Mouse (Mus musculus) hindbrain, postnatal 0 days (tissue): ENCODE measurements around the gene Slfn14. TPM values are rescaled to one million over a fixed set of nuclear protein-coding genes. Genes with fewer than 3 reads are reported as not detected.

Experiments used
- ATAC-seq: fragments of 200-750 bp; cut with Nextera tagmentation; 2 replicates; pipeline ENCODE4 v1.8.0; 2017; ENCODE audit warnings: mild to moderate bottlenecking, moderate TSS enrichment, moderate library complexity
- DNase-seq: peaks from one replicate; pipeline ENCODE4 v3.0.0-alpha.2; 2015; ENCODE audit warnings: low spot score
- H3K27ac ChIP-seq: fragments of 300-500 bp; sonication (generic); 2 replicates; pipeline ENCODE4 v1.5.1; 2014; ENCODE audit warnings: mild to moderate bottlenecking
- H3K27me3 ChIP-seq: fragments of 300-500 bp; sonication (generic); 2 replicates; pipeline ENCODE4 v1.6.1; 2014; ENCODE audit warnings: low read length, mixed read lengths; ENCODE audit not compliant: insufficient read depth
- H3K36me3 ChIP-seq: fragments of 300-500 bp; sonication (generic); 2 replicates; pipeline ENCODE4 v1.6.1; 2014; ENCODE audit warnings: low read length, mixed read lengths; ENCODE audit not compliant: insufficient read depth
- H3K4me1 ChIP-seq: fragments of 300-500 bp; sonication (generic); 2 replicates; pipeline ENCODE4 v1.6.1; 2014; ENCODE audit warnings: antibody characterized with exemption, low read length, mixed read lengths; ENCODE audit not compliant: insufficient read depth
- H3K4me2 ChIP-seq: fragments of 300-500 bp; sonication (generic); 2 replicates; pipeline ENCODE4 v1.6.1; 2014; ENCODE audit warnings: low read depth, mild to moderate bottlenecking, low read length, moderate library complexity, mixed read lengths
- H3K4me3 ChIP-seq: fragments of 300-500 bp; sonication (generic); 2 replicates; pipeline ENCODE4 v1.5.1; 2014; ENCODE audit warnings: low read length
- H3K9ac ChIP-seq: fragments of 300-500 bp; sonication (generic); replicated peaks from 2 replicates; pipeline ENCODE4 v1.6.1; 2014; ENCODE audit warnings: mild to moderate bottlenecking, low read length, moderate library complexity, mixed read lengths
- H3K9me3 ChIP-seq: fragments of 300-500 bp; sonication (generic); 2 replicates; pipeline ENCODE4 v1.6.1; 2016; ENCODE audit warnings: low read length, mixed read lengths
- CTCF ChIP-seq: IDR thresholded peaks from 2 replicates; pipeline ENCODE4 v1.5.1; 2016; ENCODE audit warnings: antibody characterized with exemption, control low read depth, low read depth
- WGBS: fragments of 180-500 bp; shearing (Covaris S2); extraction: QIAGEN DNeasy Blood & Tissue Kit; methylation state at CpG from one replicate; pipeline ENCODE4 v1.1.7; 2014; 5-methylcytosine and 5-hydroxymethylcytosine counted together
- polyA plus RNA-seq: library from polyadenylated mRNA; unstranded; fragments of >200 nt; fragmentation: Nextera tagmentation; extraction: Ambion mirVana; gene quantifications from 2 replicates; pipeline ENCODE4 v1.2.1, GENCODE M21; 2015
- total RNA-seq: library from RNA; depleted of rRNA; stranded (reverse); fragments of >200 nt; gene quantifications from 2 replicates; pipeline ENCODE4 v1.2.3, GENCODE M21; 2014

Slfn14 gene
- total and polyA plus RNA-seq, 2 experiments from 2014 or later = not detected

GRCm38 (mm10) chr11:83304485-83304884, 18.0 kb upstream of the Slfn14 start:
- peak overlapping the region; percentile 92; the same call in 1 of the 2 replicates for H3K9ac ChIP-seq
- peak overlapping the region; percentile 98; the same call in 1 of the 2 replicates for H3K4me3 ChIP-seq
- no peaks in the 10 kb centered on the region for H3K9me3 ChIP-seq
- H3K4me2 ChIP-seq = peak overlapping the region; percentile 77
- DNase-seq = no peak
- 88% methylated on average over 2 of the region's 2 CpGs for WGBS
- H3K4me1 ChIP-seq = peaks cover 15% of the 10 kb centered on the region
- H3K27me3 ChIP-seq = no peaks in the 10 kb centered on the region
- no peak for ATAC-seq
- no peak for TF ChIP-seq CTCF
- peaks cover 5% of the 10 kb centered on the region; the same call in 1 of the 2 replicates for H3K36me3 ChIP-seq
- H3K27ac ChIP-seq = no peak overlapping the region

GRCm38 (mm10) chr11:83303751-83304150, 17.2 kb upstream of the Slfn14 start:
- DNase-seq = no peak
- H3K36me3 ChIP-seq = peaks cover 1% of the 10 kb centered on the region; the same call in 1 of the 2 replicates
- H3K27ac ChIP-seq = peak overlapping the region; percentile 98; the same call in 1 of the 2 replicates
- peak overlapping the region; percentile 77 for H3K4me2 ChIP-seq
- TF ChIP-seq CTCF = no peak
- ATAC-seq = no peak
- WGBS = 63% methylated on average over 5 of the region's 5 CpGs
- H3K9ac ChIP-seq = peak overlapping the region; percentile 92
- H3K4me3 ChIP-seq = peak overlapping the region; percentile 98
- H3K9me3 ChIP-seq = no peaks in the 10 kb centered on the region
- peaks cover 15% of the 10 kb centered on the region for H3K4me1 ChIP-seq
- no peaks in the 10 kb centered on the region for H3K27me3 ChIP-seq

- no peaks in the 10 kb centered on the region for H3K27me3 ChIP-seq
- no peaks in the 10 kb centered on the region for H3K9me3 ChIP-seq
- peaks cover 20% of the 10 kb centered on the region for H3K4me1 ChIP-seq
- peak; percentile 99 for DNase-seq
- H3K36me3 ChIP-seq = no peaks in the 10 kb centered on the region
- ATAC-seq = peak; percentile 85
- no peak for TF ChIP-seq CTCF
- WGBS = under 1% methylated on average over 51 of the region's 51 CpGs
- peak within 1 kb of the TSS; percentile 98 for H3K4me3 ChIP-seq
- H3K27ac ChIP-seq = peak within 1 kb of the TSS; percentile 98
- H3K4me2 ChIP-seq = peak within 1 kb of the TSS; percentile 77
- peak within 1 kb of the TSS; percentile 92 for H3K9ac ChIP-seq
These were observed 16.2 kb upstream of the Slfn14 start, which contains the start of gene Pex12 for GRCm38 (mm10) chr11:83302526-83303251. TSS of gene Pex12 (minus strand) at chr11:83302586.

- peak overlapping the region; percentile 98 for H3K27ac ChIP-seq
These were observed 15.6 kb upstream of the Slfn14 start for GRCm38 (mm10) chr11:83302124-83302523.

GRCm38 (mm10) chr11:83301431-83301831, 14.9 kb upstream of the Slfn14 start:
- no peak for ATAC-seq
- Histone ChIP-seq H3K4me1 (peaks cover 26% of the 10 kb centered on the region), H3K9ac (no peak overlapping the region)

More at GRCm38 (mm10) chr11:83302124-83302523, 15.6 kb upstream of the Slfn14 start:
- DNase-seq = no peak
- Histone ChIP-seq H3K4me1 (peaks cover 26% of the 10 kb centered on the region), H3K9ac (peak overlapping the region; percentile 92), H3K4me3 (peak overlapping the region; percentile 98), H3K27me3 (no peaks in the 10 kb centered on the region), H3K4me2 (peak overlapping the region; percentile 77), H3K9me3 (no peaks in the 10 kb centered on the region), H3K36me3 (no peaks in the 10 kb centered on the region)
- ATAC-seq = no peak
- 10% methylated on average over 10 of the region's 10 CpGs for WGBS
- TF ChIP-seq CTCF = no peak

GRCm38 (mm10) chr11:83299724-83300123, 13.2 kb upstream of the Slfn14 start:
- Histone ChIP-seq H3K27me3 (no peaks in the 10 kb centered on the region), H3K4me2 (peak overlapping the region; percentile 71; the same call in 1 of the 2 replicates), H3K4me3 (no peak overlapping the region), H3K9ac (no peak overlapping the region), H3K4me1 (peaks cover 22% of the 10 kb centered on the region), H3K27ac (no peak overlapping the region), H3K36me3 (0 out of 2 replicates have a peak, but pooled peaks cover 5% of the 10 kb centered on the region), H3K9me3 (no peaks in the 10 kb centered on the region)
- 95% methylated on average over 9 of the region's 9 CpGs for WGBS
- no peak for DNase-seq
- no peak for TF ChIP-seq CTCF
- no peak for ATAC-seq

More at GRCm38 (mm10) chr11:83301431-83301831, 14.9 kb upstream of the Slfn14 start:
- no peak overlapping the region for H3K4me3 ChIP-seq
- WGBS = 66% methylated on average over 2 of the region's 2 CpGs
- no peak for DNase-seq
- H3K9me3 ChIP-seq = no peaks in the 10 kb centered on the region
- no peak overlapping the region for H3K4me2 ChIP-seq
- no peaks in the 10 kb centered on the region for H3K27me3 ChIP-seq
- H3K27ac ChIP-seq = 0 out of 2 replicates have a peak overlapping the region, but pooled peaks have one; percentile 98
- H3K36me3 ChIP-seq = no peaks in the 10 kb centered on the region
- TF ChIP-seq CTCF = 0 out of 2 replicates have a peak, but pooled peaks have one; percentile 8
